31 mouse cellular contexts compared by ENCODE assay signal in genomic region chr6:113864812-113865211, GRCm38 (mm10).
DNase-seq lines count a peak whose midpoint lies in the region; ATAC-seq and TF ChIP-seq lines count a peak whose summit lies in the region.
"Had no signal": no experiment of that assay in that cellular context is flagged by ENCODE, and none has a peak within 500 bp of the region (broad histone marks: within the 10 kb centered on the region; RNA-seq: fewer than 3 reads in every experiment).

No protein-coding gene starts in this region.

- TF ChIP-seq CTCF in cerebellum, adult 2 months (IDR thresholded peaks at IDR 0.05; ENCODE audit: borderline replicate concordance, insufficient read depth, low read depth, low read length), result no peak
- no peak for TF ChIP-seq CTCF in layer of hippocampus, adult 2 months (conservative IDR thresholded peaks at IDR 0.05)

- WGBS in cerebellum, adult 2 months, result 56% methylated on average over 6 of the region's 8 CpGs
- WGBS in neural tube, embryonic 11.5 days, result 73% methylated on average over 7 of the region's 8 CpGs
- 75% methylated on average over 8 of the region's 8 CpGs for WGBS in neural tube, embryonic 15.5 days

- peaks cover 70% of the 10 kb centered on the region for H3K4me1 ChIP-seq in cerebellum, adult 2 months (ENCODE audit: control insufficient read depth, insufficient read depth, low read length)
- H3K4me1 ChIP-seq in neural tube, embryonic 11.5 days (ENCODE audit: control insufficient read depth, insufficient read depth, low read length), result 0 out of 2 replicates have a peak, but pooled peaks cover 2% of the 10 kb centered on the region
- peaks cover 18% of the 10 kb centered on the region for H3K4me1 ChIP-seq in neural tube, embryonic 15.5 days
- H3K4me1 ChIP-seq: embryonic facial prominence, embryonic 13.5 days; heart, embryonic 13.5 days had no signal

- H3K9ac ChIP-seq in neural tube, embryonic 11.5 days (ENCODE audit: low read length), result no peak overlapping the region
- no peak overlapping the region for H3K9ac ChIP-seq in neural tube, embryonic 15.5 days (replicated peaks)
- H3K9ac ChIP-seq: embryonic facial prominence, embryonic 13.5 days; forebrain, embryonic 12.5 days; forebrain, postnatal 0 days; heart, embryonic 13.5 days; hindbrain, embryonic 14.5 days had no signal

- H3K4me2 ChIP-seq in neural tube, embryonic 11.5 days (ENCODE audit: low read depth), result no peak overlapping the region
- no peak overlapping the region for H3K4me2 ChIP-seq in neural tube, embryonic 15.5 days
- H3K4me2 ChIP-seq: embryonic facial prominence, embryonic 13.5 days; forebrain, embryonic 12.5 days; heart, embryonic 13.5 days; hindbrain, embryonic 14.5 days had no signal

- TF ChIP-seq POLR2A in cerebellum, adult 2 months (IDR thresholded peaks at IDR 0.05; ENCODE audit: borderline replicate concordance, insufficient read depth, low read length), result no peak

- no peaks in the 10 kb centered on the region for H3K27me3 ChIP-seq in cerebellum, adult 2 months (ENCODE audit: control insufficient read depth, insufficient read depth, low read length)
- no peaks in the 10 kb centered on the region for H3K27me3 ChIP-seq in neural tube, embryonic 11.5 days (ENCODE audit: control insufficient read depth, insufficient read depth, low read length)
- H3K27me3 ChIP-seq in neural tube, embryonic 15.5 days (replicated peaks), result no peaks in the 10 kb centered on the region
- H3K27me3 ChIP-seq: embryonic facial prominence, embryonic 13.5 days; forebrain, embryonic 12.5 days had no signal

- peak overlapping the region; percentile 66; the same call in 1 of the 2 replicates for H3K27ac ChIP-seq in cerebellum, adult 2 months (ENCODE audit: insufficient read depth, low read length)
- peak overlapping the region; percentile 18; the same call in 1 of the 2 replicates for H3K27ac ChIP-seq in layer of hippocampus, adult 2 months
- H3K27ac ChIP-seq in neural tube, embryonic 11.5 days (ENCODE audit: low read depth, low read length), result no peak overlapping the region
- no peak overlapping the region for H3K27ac ChIP-seq in neural tube, embryonic 15.5 days (replicated peaks)
- H3K27ac ChIP-seq: embryonic facial prominence, embryonic 10.5 days; embryonic facial prominence, embryonic 13.5 days; forebrain, embryonic 12.5 days; heart, adult 2 months; heart, embryonic 10.5 days; heart, embryonic 13.5 days; hindbrain, embryonic 14.5 days; hindbrain, postnatal 0 days had no signal

- no peak for DNase-seq in cerebellum, adult 2 months
- no peak for DNase-seq in cerebellum, postnatal 36 days
- DNase-seq in layer of hippocampus, adult 2 months (ENCODE audit: low spot score in 2 of 2), result no peak
- no peak for DNase-seq in layer of hippocampus, postnatal 25 days (ENCODE audit: extremely low spot score in 1 of 2, low spot score in 1 of 2)
- DNase-seq in neural tube, embryonic 11.5 days (ENCODE audit: low spot score), result peak; percentile 1
- DNase-seq in natural killer cell, adult 2 months (ENCODE audit: low spot score in 2 of 2), result peak; percentile 5 to 47
- DNase-seq in liver, result no peak
- DNase-seq: adrenal gland, postnatal 10 days; adrenal gland, postnatal 36 days; B cell, adult 2 months; cerebellum, adult 18-20 months; cerebellum, adult 9-11 months; cerebellum, postnatal 25 days; embryo, embryonic 11 days; forebrain, postnatal 0 days; gastrocnemius, postnatal 10 days; gastrocnemius, postnatal 36 days; heart, adult 2 months; heart, postnatal 14 days; heart, postnatal 4 days had no signal

- no peaks in the 10 kb centered on the region for H3K9me3 ChIP-seq in neural tube, embryonic 11.5 days (ENCODE audit: control insufficient read depth, low read length)
- no peaks in the 10 kb centered on the region for H3K9me3 ChIP-seq in neural tube, embryonic 15.5 days (replicated peaks)
- H3K9me3 ChIP-seq: embryonic facial prominence, embryonic 10.5 days; embryonic facial prominence, embryonic 13.5 days; forebrain, embryonic 12.5 days; heart, embryonic 10.5 days; heart, embryonic 13.5 days had no signal

- no peak for ATAC-seq in neural tube, embryonic 11.5 days (ENCODE audit: insufficient read depth, low FRiP score, low TSS enrichment)
- ATAC-seq in neural tube, embryonic 15.5 days (ENCODE audit: low FRiP score), result no peak
- ATAC-seq: forebrain, postnatal 0 days; hindbrain, postnatal 0 days; inflammation-experienced regulatory T-cells, adult 6 months had no signal

- no peak overlapping the region for H3K4me3 ChIP-seq in cerebellum, adult 2 months (replicated peaks; ENCODE audit: insufficient read depth, low read depth, low read length)
- no peak overlapping the region for H3K4me3 ChIP-seq in layer of hippocampus, adult 2 months
- H3K4me3 ChIP-seq in neural tube, embryonic 11.5 days (ENCODE audit: low read depth, low read length), result no peak overlapping the region
- H3K4me3 ChIP-seq in neural tube, embryonic 15.5 days (replicated peaks), result no peak overlapping the region
- H3K4me3 ChIP-seq: embryonic facial prominence, embryonic 10.5 days; embryonic facial prominence, embryonic 13.5 days; erythroblast, embryonic 14.5 days; forebrain, embryonic 12.5 days; heart, adult 2 months; heart, embryonic 10.5 days; heart, embryonic 13.5 days had no signal

- H3K36me3 ChIP-seq in neural tube, embryonic 11.5 days (ENCODE audit: control insufficient read depth, insufficient read depth, low read length), result no peaks in the 10 kb centered on the region
- H3K36me3 ChIP-seq in neural tube, embryonic 15.5 days, result no peaks in the 10 kb centered on the region
- H3K36me3 ChIP-seq: embryonic facial prominence, embryonic 10.5 days; embryonic facial prominence, embryonic 13.5 days; forebrain, embryonic 12.5 days; G1E; heart, embryonic 10.5 days; heart, embryonic 13.5 days had no signal

Comparison
In these comparisons a context has a peak if more than half of its experiments do, and no peak if none do; other contexts are left out.
1. DNase-seq: peak in neural tube, embryonic 11.5 days (single experiment) and natural killer cell, adult 2 months (2 of 2); none in cerebellum, adult 2 months (0 of 2), cerebellum, postnatal 36 days (0 of 2), layer of hippocampus, adult 2 months (0 of 2), layer of hippocampus, postnatal 25 days (0 of 2) and liver (single experiment).
2. H3K27ac ChIP-seq: peak in cerebellum, adult 2 months (single experiment) and layer of hippocampus, adult 2 months (single experiment); none in neural tube, embryonic 11.5 days (single experiment) and neural tube, embryonic 15.5 days (single experiment).